Mouse (Mus musculus) C2C12 (cell line): ENCODE results near the gene Mtf1.

Experiments used
- CTCF ChIP-seq: IDR thresholded peaks from one replicate; pipeline ENCODE4 v1.5.1; 2011; ENCODE audit not compliant: control insufficient read depth, insufficient read depth, insufficient read length
- MAX ChIP-seq: IDR thresholded peaks from one replicate; pipeline ENCODE4 v1.6.1; 2011; ENCODE audit warnings: mild to moderate bottlenecking, control low read depth
- MYOD1 ChIP-seq: IDR thresholded peaks from one replicate; pipeline ENCODE4 v1.6.1; 2011; ENCODE audit warnings: low read depth; ENCODE audit not compliant: control insufficient read depth, insufficient read length
- USF1 ChIP-seq: IDR thresholded peaks from one replicate; pipeline ENCODE4 v1.6.1; 2011; ENCODE audit warnings: low read depth, mild to moderate bottlenecking, control low read depth, moderate library complexity

DNA sequence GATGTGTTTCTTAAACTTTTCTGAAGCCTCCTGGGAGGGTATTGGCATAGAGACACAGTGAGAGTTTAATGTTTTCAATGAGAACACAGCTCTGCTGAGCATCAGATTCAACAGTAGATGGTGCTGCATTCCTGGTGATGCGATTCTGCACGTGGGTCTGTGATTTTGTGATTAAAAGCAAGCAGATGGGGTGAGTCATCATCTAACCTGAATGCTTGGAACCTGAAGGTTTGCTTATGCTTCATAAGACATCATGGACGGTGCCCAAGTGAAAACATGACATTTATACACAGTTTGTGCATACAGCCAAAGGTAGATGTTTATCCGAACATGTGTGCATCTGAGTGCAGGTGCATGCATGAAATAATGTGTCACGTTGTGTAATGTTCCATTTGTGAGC, 31.3 kb upstream of the Mtf1 start:
- TF ChIP-seq MAX (no peak), CTCF (no peak), USF1 (no peak), MYOD1 (no peak)
